Mouse (Mus musculus) liver, embryonic 16.5 days (tissue): ENCODE data around the gene Ranbp3. TPM values are rescaled to one million over a fixed set of nuclear protein-coding genes. Genes with fewer than 3 reads are reported as not detected.

Experiments
- ATAC-seq: fragments of 200-750 bp; cut with Nextera tagmentation; 2 replicates; pipeline ENCODE4 v1.8.0; 2017; ENCODE audit warnings: low read depth, mild to moderate bottlenecking, moderate number of reproducible peaks, moderate library complexity
- H3K27ac ChIP-seq: fragments of 300-500 bp; sonication (generic); 2 replicates; pipeline ENCODE4 v1.5.1; 2014; ENCODE audit warnings: mild to moderate bottlenecking, low read length
- H3K27me3 ChIP-seq: fragments of 300-500 bp; sonication (generic); 2 replicates; pipeline ENCODE4 v1.6.1; 2014; ENCODE audit warnings: low read depth, low read length, mixed read lengths; ENCODE audit not compliant: control insufficient read depth, insufficient read depth
- H3K36me3 ChIP-seq: fragments of 300-500 bp; sonication (generic); 2 replicates; pipeline ENCODE4 v1.6.1; 2014; ENCODE audit warnings: mild to moderate bottlenecking; ENCODE audit not compliant: control insufficient read depth, insufficient read depth
- H3K4me1 ChIP-seq: fragments of 300-500 bp; sonication (generic); 2 replicates; pipeline ENCODE4 v1.6.1; 2014; ENCODE audit warnings: low read depth, low read length, mixed read lengths; ENCODE audit not compliant: control insufficient read depth
- H3K4me2 ChIP-seq: fragments of 300-500 bp; sonication (generic); 2 replicates; pipeline ENCODE4 v1.6.1; 2014; ENCODE audit warnings: low read depth, low read length, mixed read lengths
- H3K4me3 ChIP-seq: fragments of 300-500 bp; sonication (generic); 2 replicates; pipeline ENCODE4 v1.5.1; 2014; ENCODE audit warnings: low read depth, mild to moderate bottlenecking, low read length
- H3K9ac ChIP-seq: fragments of 300-500 bp; sonication (generic); 2 replicates; pipeline ENCODE4 v1.6.1; 2014; ENCODE audit warnings: low read depth, low read length
- H3K9me3 ChIP-seq: fragments of 300-500 bp; sonication (generic); replicated peaks from 2 replicates; pipeline ENCODE4 v1.6.1; 2016; ENCODE audit warnings: low read length; ENCODE audit not compliant: control insufficient read depth
- WGBS: fragments of 180-500 bp; shearing (Covaris S2); extraction: QIAGEN DNeasy Blood & Tissue Kit; methylation state at CpG from one replicate; pipeline ENCODE4 v1.1.7; 2014; ENCODE audit not compliant: insufficient replicate concordance; 5-methylcytosine and 5-hydroxymethylcytosine counted together
- polyA plus RNA-seq: library from polyadenylated mRNA; unstranded; fragments of >200 nt; fragmentation: Nextera tagmentation; extraction: Ambion mirVana; gene quantifications from 2 replicates; pipeline ENCODE4 v1.2.1, GENCODE M21; 2015

Ranbp3 gene
- polyA plus RNA-seq, 1 experiment from 2014 or later: 35.9 TPM

GRCm38 (mm10) chr17:56727659-56728058 lies 54.6 kb downstream of the Ranbp3 start:
- Histone ChIP-seq H3K9ac (no peak overlapping the region; the same call in 1 of the 2 replicates), H3K9me3 (no peaks in the 10 kb centered on the region), H3K36me3 (no peaks in the 10 kb centered on the region), H3K4me1 (peaks cover 8% of the 10 kb centered on the region), H3K27me3 (no peaks in the 10 kb centered on the region), H3K4me2 (no peak overlapping the region), H3K4me3 (no peak overlapping the region), H3K27ac (no peak overlapping the region)
- WGBS: 12% methylated on average over 12 of the region's 12 CpGs
- peak; percentile 47; the same call in 1 of the 2 replicates for ATAC-seq

- Histone ChIP-seq H3K36me3 (no peaks in the 10 kb centered on the region), H3K4me2 (no peak overlapping the region), H3K4me3 (no peak overlapping the region), H3K27ac (no peak overlapping the region), H3K9ac (no peak overlapping the region; the same call in 1 of the 2 replicates), H3K4me1 (peaks cover 8% of the 10 kb centered on the region), H3K27me3 (no peaks in the 10 kb centered on the region), H3K9me3 (no peaks in the 10 kb centered on the region)
- no peak for ATAC-seq
- 13% methylated on average over 12 of the region's 12 CpGs for WGBS
These were observed 55.0 kb downstream of the Ranbp3 start for GRCm38 (mm10) chr17:56728117-56728516.

- Histone ChIP-seq H3K4me2 (no peak overlapping the region), H3K27ac (no peak overlapping the region), H3K4me3 (no peak overlapping the region), H3K9me3 (no peaks in the 10 kb centered on the region), H3K27me3 (peaks cover 2% of the 10 kb centered on the region; the same call in 1 of the 2 replicates), H3K4me1 (peaks cover 8% of the 10 kb centered on the region), H3K36me3 (no peaks in the 10 kb centered on the region), H3K9ac (no peak overlapping the region)
- WGBS: 56% methylated on average over 6 of the region's 6 CpGs
- no peak for ATAC-seq
These were observed 56.1 kb downstream of the Ranbp3 start for GRCm38 (mm10) chr17:56729151-56729550.

GRCm38 (mm10) chr17:56729656-56730055 lies 56.6 kb downstream of the Ranbp3 start:
- Histone ChIP-seq H3K36me3 (no peaks in the 10 kb centered on the region), H3K9me3 (no peaks in the 10 kb centered on the region), H3K27me3 (peaks cover 2% of the 10 kb centered on the region; the same call in 1 of the 2 replicates), H3K4me3 (no peak overlapping the region), H3K4me1 (peaks cover 8% of the 10 kb centered on the region), H3K9ac (no peak overlapping the region), H3K4me2 (no peak overlapping the region), H3K27ac (no peak overlapping the region)
- 63% methylated on average over 2 of the region's 2 CpGs for WGBS
- no peak for ATAC-seq

GRCm38 (mm10) chr17:56736534-56736933 lies 63.4 kb downstream of the Ranbp3 start:
- Histone ChIP-seq H3K36me3 (no peaks in the 10 kb centered on the region), H3K27me3 (peaks cover 2% of the 10 kb centered on the region; the same call in 1 of the 2 replicates)

GRCm38 (mm10) chr17:56738221-56738620 lies 65.1 kb downstream of the Ranbp3 start:
- no peak overlapping the region for H3K4me3 ChIP-seq
- ATAC-seq: no peak
- H3K9ac ChIP-seq: no peak overlapping the region
- H3K27me3 ChIP-seq: peaks cover 2% of the 10 kb centered on the region; the same call in 1 of the 2 replicates
- H3K36me3 ChIP-seq: no peaks in the 10 kb centered on the region
- H3K9me3 ChIP-seq: no peaks in the 10 kb centered on the region
- no peak overlapping the region for H3K27ac ChIP-seq
- WGBS: 66% methylated on average over 10 of the region's 10 CpGs
- no peak overlapping the region for H3K4me2 ChIP-seq
- H3K4me1 ChIP-seq: no peaks in the 10 kb centered on the region

More at GRCm38 (mm10) chr17:56736534-56736933, 63.4 kb downstream of the Ranbp3 start:
- no peak overlapping the region for H3K4me2 ChIP-seq
- H3K4me3 ChIP-seq: no peak overlapping the region
- ATAC-seq: no peak
- 31% methylated on average over 8 of the region's 8 CpGs for WGBS
- H3K27ac ChIP-seq: no peak overlapping the region
- no peaks in the 10 kb centered on the region for H3K4me1 ChIP-seq
- H3K9ac ChIP-seq: no peak overlapping the region
- no peaks in the 10 kb centered on the region for H3K9me3 ChIP-seq

GRCm38 (mm10) chr17:56740118-56740787 lies 67.2 kb downstream of the Ranbp3 start:
- Histone ChIP-seq H3K36me3 (no peaks in the 10 kb centered on the region), H3K27me3 (no peaks in the 10 kb centered on the region; the same call in 1 of the 2 replicates), H3K4me2 (no peak overlapping the region), H3K9ac (no peak overlapping the region), H3K27ac (no peak overlapping the region), H3K4me1 (no peaks in the 10 kb centered on the region), H3K9me3 (no peaks in the 10 kb centered on the region), H3K4me3 (no peak overlapping the region)
- 67% methylated on average over 17 of the region's 17 CpGs for WGBS
- ATAC-seq: no peak

- no peak overlapping the region for H3K9ac ChIP-seq
- H3K9me3 ChIP-seq: no peaks in the 10 kb centered on the region
- no peak for ATAC-seq
- H3K4me3 ChIP-seq: no peak overlapping the region
- 68% methylated on average over 17 of the region's 17 CpGs for WGBS
- H3K4me2 ChIP-seq: no peak overlapping the region
- no peaks in the 10 kb centered on the region; the same call in 1 of the 2 replicates for H3K27me3 ChIP-seq
- H3K36me3 ChIP-seq: no peaks in the 10 kb centered on the region
- no peaks in the 10 kb centered on the region for H3K4me1 ChIP-seq
- no peak overlapping the region for H3K27ac ChIP-seq
These were observed 67.7 kb downstream of the Ranbp3 start for GRCm38 (mm10) chr17:56740788-56741160.

GRCm38 (mm10) chr17:56744173-56744572 lies 71.1 kb downstream of the Ranbp3 start:
- ATAC-seq: no peak
- Histone ChIP-seq H3K4me3 (no peak overlapping the region), H3K9ac (no peak overlapping the region), H3K4me1 (no peaks in the 10 kb centered on the region), H3K36me3 (no peaks in the 10 kb centered on the region), H3K4me2 (no peak overlapping the region), H3K27ac (no peak overlapping the region), H3K27me3 (no peaks in the 10 kb centered on the region; the same call in none of the 2 replicates), H3K9me3 (no peaks in the 10 kb centered on the region)
- 40% methylated on average over 5 of the region's 5 CpGs for WGBS
